ENCODE assay signal across 23 mouse cellular contexts in genomic region chr12:95563431-95563830, GRCm38 (mm10).
DNase-seq lines count a peak whose midpoint lies in the region; ATAC-seq and TF ChIP-seq lines count a peak whose summit lies in the region.
"Had no signal": no experiment of that assay in that cellular context is flagged by ENCODE, and none has a peak within 500 bp of the region (broad histone marks: within the 10 kb centered on the region; RNA-seq: fewer than 3 reads in every experiment).

No protein-coding gene starts in this region.

- no peak overlapping the region for H3K4me2 ChIP-seq in lung, embryonic 16.5 days (ENCODE audit: low read depth, low read length)
- no peak overlapping the region for H3K4me2 ChIP-seq in embryonic facial prominence, embryonic 14.5 days (ENCODE audit: low read depth, low read length)
- no peak overlapping the region for H3K4me2 ChIP-seq in stomach, postnatal 0 days (replicated peaks; ENCODE audit: low read depth)
- H3K4me2 ChIP-seq: heart, embryonic 15.5 days; liver, embryonic 12.5 days; midbrain, embryonic 13.5 days had no signal

- DNase-seq in frontal cortex, adult 2 months (ENCODE audit: extremely low spot score in 1 of 2, low spot score in 1 of 2) = no peak
- DNase-seq in lung, adult 2 months = no peak
- peak; percentile 62 for DNase-seq in Muller cell, postnatal 12 days (ENCODE audit: inconsistent ontology term)
- peak; percentile 79 for DNase-seq in embryonic facial prominence, embryonic 14.5 days (ENCODE audit: low spot score)
- no peak for DNase-seq in cerebellum, adult 2 months
- no peak for DNase-seq in stomach, postnatal 0 days (ENCODE audit: low spot score)
- DNase-seq: adrenal gland, adult 2 months; B cell, adult 2 months; cerebellum, postnatal 10 days; gastrocnemius, postnatal 25 days; kidney, postnatal 14 days; layer of hippocampus, postnatal 36 days; left cerebral cortex, postnatal 4 days; right cerebral cortex, postnatal 4 days had no signal

- no peak overlapping the region for H3K27ac ChIP-seq in lung, embryonic 16.5 days (ENCODE audit: low read length)
- no peak overlapping the region; the same call in 1 of the 2 replicates for H3K27ac ChIP-seq in embryonic facial prominence, embryonic 14.5 days (replicated peaks; ENCODE audit: low read depth, low read length)
- no peak overlapping the region for H3K27ac ChIP-seq in cerebellum, adult 2 months (ENCODE audit: insufficient read depth, low read length)
- H3K27ac ChIP-seq in stomach, postnatal 0 days (replicated peaks) = no peak overlapping the region
- H3K27ac ChIP-seq: heart, adult 2 months; heart, embryonic 15.5 days; hindbrain, postnatal 0 days; layer of hippocampus, adult 2 months; liver, embryonic 12.5 days; midbrain, embryonic 13.5 days had no signal

- H3K4me3 ChIP-seq in lung, embryonic 16.5 days (ENCODE audit: low read length) = no peak overlapping the region
- H3K4me3 ChIP-seq in lung, adult 2 months (replicated peaks; ENCODE audit: extremely low read depth, low read depth, low read length) = no peak overlapping the region
- H3K4me3 ChIP-seq in embryonic facial prominence, embryonic 14.5 days (ENCODE audit: low read depth, low read length) = no peak overlapping the region
- no peak overlapping the region for H3K4me3 ChIP-seq in cerebellum, adult 2 months (replicated peaks; ENCODE audit: insufficient read depth, low read depth, low read length)
- H3K4me3 ChIP-seq in stomach, postnatal 0 days (ENCODE audit: low read depth, low read length) = no peak overlapping the region
- H3K4me3 ChIP-seq: heart, adult 2 months; heart, embryonic 15.5 days; layer of hippocampus, adult 2 months; liver, embryonic 12.5 days; midbrain, embryonic 13.5 days had no signal

- 0 out of 2 replicates have a peak, but pooled peaks have one; percentile 31 for ATAC-seq in frontal cortex, adult (ENCODE audit: low TSS enrichment)
- peak; percentile 70 for ATAC-seq in lung, embryonic 16.5 days (ENCODE audit: low read depth)
- peak; percentile 75; the same call in 1 of the 2 replicates for ATAC-seq in embryonic facial prominence, embryonic 14.5 days (ENCODE audit: low read depth)
- no peak for ATAC-seq in stomach, postnatal 0 days (ENCODE audit: low FRiP score, low TSS enrichment)
- ATAC-seq: hindbrain, postnatal 0 days; intestine, postnatal 0 days; liver, embryonic 12.5 days; midbrain, embryonic 13.5 days had no signal

- H3K4me1 ChIP-seq in lung, embryonic 16.5 days (replicated peaks; ENCODE audit: control insufficient read depth, insufficient read depth, low read length) = no peaks in the 10 kb centered on the region
- H3K4me1 ChIP-seq in lung, adult 2 months (ENCODE audit: control insufficient read depth, insufficient read depth, low read length) = no peaks in the 10 kb centered on the region
- H3K4me1 ChIP-seq in embryonic facial prominence, embryonic 14.5 days (ENCODE audit: control insufficient read depth, insufficient read depth, low read length) = no peaks in the 10 kb centered on the region
- no peaks in the 10 kb centered on the region for H3K4me1 ChIP-seq in cerebellum, adult 2 months (ENCODE audit: control insufficient read depth, insufficient read depth, low read length)
- H3K4me1 ChIP-seq in stomach, postnatal 0 days (replicated peaks; ENCODE audit: control insufficient read depth, insufficient read depth) = no peaks in the 10 kb centered on the region
- H3K4me1 ChIP-seq: liver, embryonic 12.5 days had no signal

- no peaks in the 10 kb centered on the region for H3K9me3 ChIP-seq in lung, embryonic 16.5 days (ENCODE audit: control insufficient read depth, low read length)
- 0 out of 2 replicates have a peak, but pooled peaks cover 4% of the 10 kb centered on the region for H3K9me3 ChIP-seq in embryonic facial prominence, embryonic 14.5 days (ENCODE audit: control insufficient read depth, low read length)
- H3K9me3 ChIP-seq in stomach, postnatal 0 days (ENCODE audit: control insufficient read depth, low read length) = no peaks in the 10 kb centered on the region
- H3K9me3 ChIP-seq: heart, embryonic 15.5 days; liver, embryonic 12.5 days; midbrain, embryonic 13.5 days had no signal

- no peak overlapping the region for H3K9ac ChIP-seq in lung, embryonic 16.5 days (ENCODE audit: low read length)
- H3K9ac ChIP-seq in embryonic facial prominence, embryonic 14.5 days (ENCODE audit: low read depth, low read length) = no peak overlapping the region
- H3K9ac ChIP-seq in stomach, postnatal 0 days (ENCODE audit: low read length) = no peak overlapping the region
- H3K9ac ChIP-seq: heart, embryonic 15.5 days; liver, embryonic 12.5 days; midbrain, embryonic 13.5 days had no signal

- TF ChIP-seq POLR2A in lung, adult 2 months (IDR thresholded peaks at IDR 0.05; ENCODE audit: borderline replicate concordance, extremely low read depth, low read depth, low read length) = no peak
- no peak for TF ChIP-seq POLR2A in cerebellum, adult 2 months (IDR thresholded peaks at IDR 0.05; ENCODE audit: borderline replicate concordance, insufficient read depth, low read length)

- WGBS in lung, embryonic 16.5 days = 28% methylated on average over 4 of the region's 4 CpGs
- 34% methylated on average over 4 of the region's 4 CpGs for WGBS in lung, adult 2 months
- 24% methylated on average over 4 of the region's 4 CpGs for WGBS in embryonic facial prominence, embryonic 14.5 days
- WGBS in cerebellum, adult 2 months = 58% methylated on average over 4 of the region's 4 CpGs
- WGBS in stomach, postnatal 0 days = 20% methylated on average over 4 of the region's 4 CpGs

- H3K36me3 ChIP-seq in lung, embryonic 16.5 days (ENCODE audit: control insufficient read depth, insufficient read depth, low read length) = no peaks in the 10 kb centered on the region
- no peaks in the 10 kb centered on the region for H3K36me3 ChIP-seq in embryonic facial prominence, embryonic 14.5 days (ENCODE audit: control insufficient read depth, insufficient read depth, low read length)
- H3K36me3 ChIP-seq in stomach, postnatal 0 days (ENCODE audit: control insufficient read depth, insufficient read depth, low read length) = no peaks in the 10 kb centered on the region
- H3K36me3 ChIP-seq: heart, embryonic 15.5 days; liver, embryonic 12.5 days; midbrain, embryonic 13.5 days had no signal

- no peaks in the 10 kb centered on the region for H3K27me3 ChIP-seq in lung, embryonic 16.5 days (ENCODE audit: control insufficient read depth, insufficient read depth, low read depth, low read length)
- H3K27me3 ChIP-seq in embryonic facial prominence, embryonic 14.5 days (replicated peaks; ENCODE audit: control insufficient read depth, insufficient read depth, low read length) = no peaks in the 10 kb centered on the region
- no peaks in the 10 kb centered on the region for H3K27me3 ChIP-seq in cerebellum, adult 2 months (ENCODE audit: control insufficient read depth, insufficient read depth, low read length)
- H3K27me3 ChIP-seq in stomach, postnatal 0 days (ENCODE audit: control insufficient read depth, insufficient read depth, low read length) = no peaks in the 10 kb centered on the region
- H3K27me3 ChIP-seq: heart, embryonic 15.5 days; liver, embryonic 12.5 days; midbrain, embryonic 13.5 days had no signal

- no peak for TF ChIP-seq CTCF in lung, adult 2 months (IDR thresholded peaks at IDR 0.05; ENCODE audit: insufficient read depth, low read length)
- TF ChIP-seq CTCF in cerebellum, adult 2 months (IDR thresholded peaks at IDR 0.05; ENCODE audit: borderline replicate concordance, insufficient read depth, low read depth, low read length) = no peak
- no peak for TF ChIP-seq CTCF in stomach, postnatal 0 days (IDR thresholded peaks at IDR 0.05; ENCODE audit: low read depth)

- no peak for TF ChIP-seq EP300 in stomach, postnatal 0 days (optimal IDR thresholded peaks at IDR 0.05)

Comparison
In these comparisons a context has a peak if more than half of its experiments do, and no peak if none do; other contexts are left out.
1. DNase-seq: peak in Muller cell, postnatal 12 days (single experiment) and embryonic facial prominence, embryonic 14.5 days (single experiment); none in frontal cortex, adult 2 months (0 of 2), lung, adult 2 months (single experiment), cerebellum, adult 2 months (0 of 2) and stomach, postnatal 0 days (single experiment).